Mouse (Mus musculus): Measurements from ENCODE around the gene 4930518I15Rik. TPM values are rescaled to one million over a fixed set of nuclear protein-coding genes. Genes with fewer than 3 reads are reported as not detected.

The 4930518I15Rik gene
- polyA plus RNA-seq, 1 experiment from 2014 or later, result 9.1 TPM

GRCm38 (mm10) chr2:156874047-156874759, 16.5 kb upstream of the 4930518I15Rik start:
- no peak overlapping the region for H3K4me2 ChIP-seq
- 92% methylated on average over 8 of the region's 8 CpGs for WGBS
- no peak overlapping the region for H3K9ac ChIP-seq
- no peaks in the 10 kb centered on the region for H3K9me3 ChIP-seq
- H3K4me1 ChIP-seq (replicated peaks), result 0 out of 2 replicates have a peak, but pooled peaks cover 4% of the 10 kb centered on the region
- no peak overlapping the region for H3K27ac ChIP-seq (replicated peaks)
- no peak overlapping the region for H3K4me3 ChIP-seq
- no peaks in the 10 kb centered on the region for H3K27me3 ChIP-seq
- peaks cover 39% of the 10 kb centered on the region for H3K36me3 ChIP-seq
- ATAC-seq (ENCODE audit: low FRiP score, low read depth), result no peak

- H3K27me3 ChIP-seq, result no peaks in the 10 kb centered on the region
- WGBS, result 29% methylated on average over 5 of the region's 5 CpGs
- H3K4me2 ChIP-seq, result no peak overlapping the region
- no peak overlapping the region for H3K27ac ChIP-seq (replicated peaks)
- no peaks in the 10 kb centered on the region for H3K9me3 ChIP-seq
- 0 out of 2 replicates have a peak, but pooled peaks cover 4% of the 10 kb centered on the region for H3K4me1 ChIP-seq (replicated peaks)
- peak; percentile 59; the same call in 1 of the 2 replicates for ATAC-seq (ENCODE audit: low FRiP score, low read depth)
- H3K36me3 ChIP-seq, result peaks cover 45% of the 10 kb centered on the region
- H3K9ac ChIP-seq, result no peak overlapping the region
- no peak overlapping the region for H3K4me3 ChIP-seq
Observed at GRCm38 (mm10) chr2:156873629-156874028, 15.9 kb upstream of the 4930518I15Rik start.

- Histone ChIP-seq H3K4me1 (replicated peaks) (0 out of 2 replicates have a peak, but pooled peaks cover 4% of the 10 kb centered on the region), H3K9me3 (no peaks in the 10 kb centered on the region), H3K36me3 (peaks cover 64% of the 10 kb centered on the region), H3K9ac (no peak overlapping the region), H3K27ac (replicated peaks) (no peak overlapping the region), H3K4me2 (no peak overlapping the region), H3K4me3 (no peak overlapping the region), H3K27me3 (no peaks in the 10 kb centered on the region)
- no peak for ATAC-seq (ENCODE audit: low FRiP score, low read depth)
- 52% methylated on average over 6 of the region's 6 CpGs for WGBS
Observed at GRCm38 (mm10) chr2:156870519-156870918, 12.8 kb upstream of the 4930518I15Rik start.

GRCm38 (mm10) chr2:156869554-156869953, 11.8 kb upstream of the 4930518I15Rik start:
- Histone ChIP-seq H3K4me3 (no peak overlapping the region), H3K4me2 (no peak overlapping the region), H3K27me3 (no peaks in the 10 kb centered on the region), H3K9ac (no peak overlapping the region), H3K4me1 (replicated peaks) (peaks cover 5% of the 10 kb centered on the region), H3K27ac (replicated peaks) (no peak overlapping the region), H3K9me3 (no peaks in the 10 kb centered on the region), H3K36me3 (peaks cover 57% of the 10 kb centered on the region)
- 89% methylated on average over 7 of the region's 7 CpGs for WGBS
- no peak for ATAC-seq (ENCODE audit: low FRiP score, low read depth)

GRCm38 (mm10) chr2:156868994-156869393, 11.2 kb upstream of the 4930518I15Rik start:
- no peak overlapping the region for H3K27ac ChIP-seq (replicated peaks)
- ATAC-seq (ENCODE audit: low FRiP score, low read depth), result no peak
- no peak overlapping the region for H3K9ac ChIP-seq
- H3K4me1 ChIP-seq (replicated peaks), result peaks cover 11% of the 10 kb centered on the region
- peaks cover 52% of the 10 kb centered on the region for H3K36me3 ChIP-seq
- 93% methylated on average over 8 of the region's 8 CpGs for WGBS
- no peak overlapping the region for H3K4me2 ChIP-seq
- H3K4me3 ChIP-seq, result no peak overlapping the region
- H3K27me3 ChIP-seq, result no peaks in the 10 kb centered on the region
- H3K9me3 ChIP-seq, result no peaks in the 10 kb centered on the region

GRCm38 (mm10) chr2:156864481-156864880, 6.7 kb upstream of the 4930518I15Rik start:
- 60% methylated on average over 3 of the region's 3 CpGs for WGBS
- H3K9ac ChIP-seq, result no peak overlapping the region
- H3K36me3 ChIP-seq, result peaks cover 30% of the 10 kb centered on the region
- no peaks in the 10 kb centered on the region for H3K27me3 ChIP-seq
- no peak for ATAC-seq (ENCODE audit: low FRiP score, low read depth)
- H3K4me3 ChIP-seq, result peak overlapping the region; percentile 86; the same call in 1 of the 2 replicates
- peaks cover 28% of the 10 kb centered on the region for H3K4me1 ChIP-seq (replicated peaks)
- no peaks in the 10 kb centered on the region for H3K9me3 ChIP-seq
- H3K4me2 ChIP-seq, result peak overlapping the region; percentile 78; the same call in 1 of the 2 replicates
- H3K27ac ChIP-seq (replicated peaks), result no peak overlapping the region

GRCm38 (mm10) chr2:156863487-156864160, 5.9 kb upstream of the 4930518I15Rik start:
- H3K36me3 ChIP-seq, result peaks cover 25% of the 10 kb centered on the region
- ATAC-seq (ENCODE audit: low FRiP score, low read depth), result no peak
- no peaks in the 10 kb centered on the region for H3K9me3 ChIP-seq
- peak overlapping the region; percentile 86 for H3K4me3 ChIP-seq
- H3K4me2 ChIP-seq, result peak overlapping the region; percentile 78
- peak overlapping the region; percentile 86 for H3K27ac ChIP-seq (replicated peaks)
- 4% methylated on average over 28 of the region's 28 CpGs for WGBS
- no peaks in the 10 kb centered on the region for H3K27me3 ChIP-seq
- H3K9ac ChIP-seq, result peak overlapping the region; percentile 86
- H3K4me1 ChIP-seq (replicated peaks), result peaks cover 28% of the 10 kb centered on the region

GRCm38 (mm10) chr2:156862772-156863486, 5.2 kb upstream of the 4930518I15Rik start, which contains the start of gene Rab5if:
Gene Rab5if (plus strand): TSS chr2:156863128.
- peaks cover 20% of the 10 kb centered on the region for H3K36me3 ChIP-seq
- H3K9me3 ChIP-seq, result no peaks in the 10 kb centered on the region
- under 1% methylated on average over 75 of the region's 98 CpGs for WGBS
- ATAC-seq (ENCODE audit: low FRiP score, low read depth), result peak; percentile 96
- peak within 1 kb of the TSS; percentile 90 for H3K27ac ChIP-seq (replicated peaks)
- peak within 1 kb of the TSS; percentile 86 for H3K9ac ChIP-seq
- H3K4me2 ChIP-seq, result peak within 1 kb of the TSS; percentile 78
- peak within 1 kb of the TSS; percentile 86 for H3K4me3 ChIP-seq
- H3K27me3 ChIP-seq, result no peaks in the 10 kb centered on the region
- H3K4me1 ChIP-seq (replicated peaks), result peaks cover 28% of the 10 kb centered on the region

GRCm38 (mm10) chr2:156862041-156862717, 4.4 kb upstream of the 4930518I15Rik start:
- Histone ChIP-seq H3K4me3 (peak overlapping the region; percentile 86), H3K9me3 (no peaks in the 10 kb centered on the region)
- no peak; the same call in 1 of the 2 replicates for ATAC-seq (ENCODE audit: low FRiP score, low read depth)

GRCm38 (mm10) chr2:156858671-156859070, 925 bp upstream of the 4930518I15Rik start:
- ATAC-seq (ENCODE audit: low FRiP score, low read depth), result no peak
- H3K9me3 ChIP-seq, result no peaks in the 10 kb centered on the region
- H3K4me2 ChIP-seq, result no peak overlapping the region
- H3K27me3 ChIP-seq, result no peaks in the 10 kb centered on the region
- no peak overlapping the region for H3K27ac ChIP-seq (replicated peaks)
- H3K9ac ChIP-seq, result no peak overlapping the region
- H3K36me3 ChIP-seq, result peaks cover 7% of the 10 kb centered on the region; the same call in 1 of the 2 replicates
- 80% methylated on average over 7 of the region's 7 CpGs for WGBS
- no peak overlapping the region for H3K4me3 ChIP-seq
- peaks cover 18% of the 10 kb centered on the region for H3K4me1 ChIP-seq (replicated peaks)

More at GRCm38 (mm10) chr2:156862041-156862717, 4.4 kb upstream of the 4930518I15Rik start:
- Histone ChIP-seq H3K4me2 (peak overlapping the region; percentile 72), H3K9ac (peak overlapping the region; percentile 70), H3K27ac (replicated peaks) (peak overlapping the region; percentile 90), H3K27me3 (no peaks in the 10 kb centered on the region), H3K4me1 (replicated peaks) (peaks cover 28% of the 10 kb centered on the region), H3K36me3 (peaks cover 17% of the 10 kb centered on the region)
- WGBS, result under 1% methylated on average over 19 of the region's 19 CpGs

GRCm38 (mm10) chr2:156857385-156857791, 358 bp downstream of the 4930518I15Rik start:
- 82% methylated on average over 3 of the region's 3 CpGs for WGBS

More at GRCm38 (mm10) chr2:156857385-156857791, 358 bp downstream of the 4930518I15Rik start:
- Histone ChIP-seq H3K36me3 (peaks cover 7% of the 10 kb centered on the region; the same call in 1 of the 2 replicates), H3K4me2 (no peak overlapping the region), H3K4me1 (replicated peaks) (peaks cover 16% of the 10 kb centered on the region), H3K9me3 (no peaks in the 10 kb centered on the region), H3K4me3 (no peak overlapping the region), H3K27me3 (no peaks in the 10 kb centered on the region), H3K9ac (no peak overlapping the region), H3K27ac (replicated peaks) (no peak overlapping the region)
- ATAC-seq (ENCODE audit: low FRiP score, low read depth), result no peak

All from hindbrain, embryonic 15.5 days (tissue).